Mouse (Mus musculus): ENCODE data around the gene Eftud2. TPM values are rescaled to one million over a fixed set of nuclear protein-coding genes. Genes with fewer than 3 reads are reported as not detected.
A peak's percentile ranks its signal among the peaks of the same experiment; 100 is the strongest.

The Eftud2 gene
- total and polyA plus RNA-seq, 3 experiments, result 135 to 403 (median 216) TPM

DNA sequence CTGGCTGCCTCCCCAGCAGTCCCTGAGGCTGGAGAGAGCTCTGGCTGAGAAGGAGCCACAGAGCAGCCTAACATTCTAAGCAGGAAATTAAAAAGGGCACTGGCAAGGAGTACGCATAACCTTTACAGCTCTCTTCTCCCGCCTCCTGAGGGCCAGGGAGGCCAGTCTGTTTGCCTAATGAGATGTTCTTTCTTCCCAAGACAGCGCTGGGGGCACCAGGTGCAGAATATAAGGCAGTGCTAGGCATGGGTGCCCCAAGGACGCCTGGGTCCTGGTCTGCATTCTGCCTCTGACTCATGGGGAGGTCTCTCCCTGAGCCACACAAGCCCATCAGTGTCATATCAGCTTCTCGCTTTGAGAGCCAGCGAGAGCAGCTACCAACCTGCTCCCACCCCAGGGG is 40.7 kb upstream of the Eftud2 start:
- in situ Hi-C loops (cut with MboI; ENCODE audit: low pct_ligation_motif_present, low pct_unique_long_range_greater_than_20kb, low sequenced_read_pairs) (no loop called here), dilution Hi-C loops (cut with MboI; ENCODE audit: extremely low pct_ligation_motif_present, extremely low pct_unique_long_range_greater_than_20kb, low sequenced_read_pairs) (no loop called here)
- H3K4me2 ChIP-seq (ENCODE audit: insufficient read depth, low read depth, poor library complexity, severe bottlenecking), result peak overlapping the region; percentile 93
- H3K4me3 ChIP-seq (replicated peaks in 1 of 3; ENCODE audit: low read depth in 2 of 3, low read length in 2 of 3, poor library complexity in 1 of 3), result peak overlapping the region in 2 of 3 experiments; percentile 16 to 20
- peaks cover 76% of the 10 kb centered on the region for H3K79me2 ChIP-seq (replicated peaks; ENCODE audit: control insufficient read depth, extremely low read depth, insufficient read depth, poor library complexity, severe bottlenecking)
- no peaks in the 10 kb centered on the region for H3K27me3 ChIP-seq (replicated peaks)
- H3K27ac ChIP-seq (ENCODE audit: insufficient read depth, low read depth), result peak overlapping the region; percentile 69
- DNase-seq (ENCODE audit: extremely low read depth), result peak; percentile 55
- peaks cover 11 to 51% of the 10 kb centered on the region in 2 experiments for H3K4me1 ChIP-seq (ENCODE audit: control insufficient read depth in 1 of 2, insufficient read depth in 2 of 2)
- TF ChIP-seq IRF4 (IDR thresholded peaks at IDR 0.05; ENCODE audit: low read depth, low read length), result no peak
- no peak for TF ChIP-seq MAX (IDR thresholded peaks at IDR 0.05; ENCODE audit: low read length)
- TF ChIP-seq CTCF (conservative IDR thresholded peaks at IDR 0.05 in 1 of 2, IDR thresholded peaks at IDR 0.05 in 1 of 2; ENCODE audit: low read depth in 2 of 2, low read length in 2 of 2), result no peak
- TF ChIP-seq CHD1 (IDR thresholded peaks at IDR 0.05; ENCODE audit: low read depth, low read length), result no peak
- TF ChIP-seq UBTF (IDR thresholded peaks at IDR 0.05; ENCODE audit: low read depth, low read length), result peak; percentile 53
- no peak for TF ChIP-seq ETS1 (conservative IDR thresholded peaks at IDR 0.05; ENCODE audit: low read depth, low read length)
- H3K9ac ChIP-seq (ENCODE audit: insufficient read depth, low read depth), result peak overlapping the region; percentile 43
- no peaks in the 10 kb centered on the region for H3K9me3 ChIP-seq (replicated peaks; ENCODE audit: low read length)
- peaks cover 0 to 38% of the 10 kb centered on the region in 2 experiments for H3K36me3 ChIP-seq (replicated peaks in 1 of 2; ENCODE audit: control insufficient read depth in 1 of 2, insufficient read depth in 1 of 2, low read length in 1 of 2)

DNA sequence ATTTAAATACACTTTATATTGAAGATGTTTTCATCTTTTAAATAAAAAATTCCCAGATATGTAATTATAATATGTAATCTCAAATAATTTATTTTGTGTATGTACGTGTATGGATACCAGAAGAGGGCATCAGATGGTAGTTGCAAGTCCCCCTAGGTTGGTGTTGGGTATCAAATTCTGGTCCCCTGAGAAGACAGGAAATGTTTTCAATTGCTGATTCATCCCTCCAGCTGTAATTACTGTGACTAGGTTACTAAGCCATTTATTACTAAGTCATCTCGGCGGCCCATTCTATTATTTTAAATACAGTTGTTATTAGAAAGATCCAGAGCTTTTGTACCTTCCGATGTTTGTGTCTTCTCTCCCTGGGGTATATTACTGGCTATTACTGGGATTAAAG is 37.3 kb upstream of the Eftud2 start:
- no peak overlapping the region for H3K4me3 ChIP-seq (replicated peaks in 1 of 3; ENCODE audit: low read depth in 2 of 3, low read length in 2 of 3, poor library complexity in 1 of 3)
- H3K9ac ChIP-seq (ENCODE audit: insufficient read depth, low read depth), result no peak overlapping the region
- H3K4me1 ChIP-seq (ENCODE audit: control insufficient read depth in 1 of 2, insufficient read depth in 2 of 2), result peaks cover 13 to 50% of the 10 kb centered on the region in 2 experiments
- H3K9me3 ChIP-seq (replicated peaks; ENCODE audit: low read length), result no peaks in the 10 kb centered on the region
- H3K27ac ChIP-seq (ENCODE audit: insufficient read depth, low read depth), result no peak overlapping the region
- TF ChIP-seq SIN3A (IDR thresholded peaks at IDR 0.05; ENCODE audit: low read length) (no peak), GABPA (IDR thresholded peaks at IDR 0.05; ENCODE audit: insufficient replicate concordance, low read depth, low read length) (no peak), BHLHE40 (IDR thresholded peaks at IDR 0.05; ENCODE audit: low read depth, low read length) (no peak), POLR2A (IDR thresholded peaks at IDR 0.05; ENCODE audit: low read depth, low read length) (no peak), MXI1 (IDR thresholded peaks at IDR 0.05; ENCODE audit: low read depth, low read length) (no peak), ETS1 (conservative IDR thresholded peaks at IDR 0.05; ENCODE audit: low read depth, low read length) (no peak), TCF12 (IDR thresholded peaks at IDR 0.05; ENCODE audit: low read depth, low read length) (no peak), POLR2AphosphoS2 (IDR thresholded peaks at IDR 0.05; ENCODE audit: low read depth, low read length) (no peak), RCOR1 (conservative IDR thresholded peaks at IDR 0.05; ENCODE audit: low read depth, low read length) (no peak), HCFC1 (IDR thresholded peaks at IDR 0.05; ENCODE audit: low read depth, low read length) (no peak), EP300 (IDR thresholded peaks at IDR 0.05; ENCODE audit: low read length) (no peak)
- H3K27me3 ChIP-seq (replicated peaks), result no peaks in the 10 kb centered on the region
- dilution Hi-C loops (cut with MboI; ENCODE audit: extremely low pct_ligation_motif_present, extremely low pct_unique_long_range_greater_than_20kb, low sequenced_read_pairs), result no loop called here
- in situ Hi-C loops (cut with MboI; ENCODE audit: low pct_ligation_motif_present, low pct_unique_long_range_greater_than_20kb, low sequenced_read_pairs), result no loop called here
- no peak overlapping the region for H3K4me2 ChIP-seq (ENCODE audit: insufficient read depth, low read depth, poor library complexity, severe bottlenecking)
- peaks cover 34 to 71% of the 10 kb centered on the region in 2 experiments for H3K36me3 ChIP-seq (replicated peaks in 1 of 2; ENCODE audit: control insufficient read depth in 1 of 2, insufficient read depth in 1 of 2, low read length in 1 of 2)
- H3K79me2 ChIP-seq (replicated peaks; ENCODE audit: control insufficient read depth, extremely low read depth, insufficient read depth, poor library complexity, severe bottlenecking), result peaks cover 74% of the 10 kb centered on the region
- DNase-seq (ENCODE audit: extremely low read depth), result no peak
